Mouse (Mus musculus) liver, embryonic 16.5 days (tissue): ENCODE measurements around the gene Casz1. TPM values are rescaled to one million over a fixed set of nuclear protein-coding genes. Genes with fewer than 3 reads are reported as not detected.

Source experiments
- ATAC-seq: fragments of 200-750 bp; cut with Nextera tagmentation; 2 replicates; pipeline ENCODE4 v1.8.0; 2017; ENCODE audit warnings: low read depth, mild to moderate bottlenecking, moderate number of reproducible peaks, moderate library complexity
- H3K27ac ChIP-seq: fragments of 300-500 bp; sonication (generic); 2 replicates; pipeline ENCODE4 v1.5.1; 2014; ENCODE audit warnings: mild to moderate bottlenecking, low read length
- H3K27me3 ChIP-seq: fragments of 300-500 bp; sonication (generic); 2 replicates; pipeline ENCODE4 v1.6.1; 2014; ENCODE audit warnings: low read depth, low read length, mixed read lengths; ENCODE audit not compliant: control insufficient read depth, insufficient read depth
- H3K36me3 ChIP-seq: fragments of 300-500 bp; sonication (generic); 2 replicates; pipeline ENCODE4 v1.6.1; 2014; ENCODE audit warnings: mild to moderate bottlenecking; ENCODE audit not compliant: control insufficient read depth, insufficient read depth
- H3K4me1 ChIP-seq: fragments of 300-500 bp; sonication (generic); 2 replicates; pipeline ENCODE4 v1.6.1; 2014; ENCODE audit warnings: low read depth, low read length, mixed read lengths; ENCODE audit not compliant: control insufficient read depth
- H3K4me2 ChIP-seq: fragments of 300-500 bp; sonication (generic); 2 replicates; pipeline ENCODE4 v1.6.1; 2014; ENCODE audit warnings: low read depth, low read length, mixed read lengths
- H3K4me3 ChIP-seq: fragments of 300-500 bp; sonication (generic); 2 replicates; pipeline ENCODE4 v1.5.1; 2014; ENCODE audit warnings: low read depth, mild to moderate bottlenecking, low read length
- H3K9ac ChIP-seq: fragments of 300-500 bp; sonication (generic); 2 replicates; pipeline ENCODE4 v1.6.1; 2014; ENCODE audit warnings: low read depth, low read length
- H3K9me3 ChIP-seq: fragments of 300-500 bp; sonication (generic); replicated peaks from 2 replicates; pipeline ENCODE4 v1.6.1; 2016; ENCODE audit warnings: low read length; ENCODE audit not compliant: control insufficient read depth
- WGBS: fragments of 180-500 bp; shearing (Covaris S2); extraction: QIAGEN DNeasy Blood & Tissue Kit; methylation state at CpG from one replicate; pipeline ENCODE4 v1.1.7; 2014; ENCODE audit not compliant: insufficient replicate concordance; 5-methylcytosine and 5-hydroxymethylcytosine counted together
- polyA plus RNA-seq: library from polyadenylated mRNA; unstranded; fragments of >200 nt; fragmentation: Nextera tagmentation; extraction: Ambion mirVana; gene quantifications from 2 replicates; pipeline ENCODE4 v1.2.1, GENCODE M21; 2015

Casz1 gene
- polyA plus RNA-seq, 1 experiment from 2014 or later, result 0.51 TPM

GRCm38 (mm10) chr4:148908760-148909510 lies 104.7 kb downstream of the Casz1 start:
- Histone ChIP-seq H3K9me3 (no peaks in the 10 kb centered on the region), H3K36me3 (no peaks in the 10 kb centered on the region), H3K27me3 (no peaks in the 10 kb centered on the region), H3K4me2 (no peak overlapping the region), H3K4me3 (no peak overlapping the region), H3K27ac (no peak overlapping the region), H3K4me1 (no peaks in the 10 kb centered on the region), H3K9ac (no peak overlapping the region)
- no peak for ATAC-seq
- 75% methylated on average over 15 of the region's 15 CpGs for WGBS

DNA sequence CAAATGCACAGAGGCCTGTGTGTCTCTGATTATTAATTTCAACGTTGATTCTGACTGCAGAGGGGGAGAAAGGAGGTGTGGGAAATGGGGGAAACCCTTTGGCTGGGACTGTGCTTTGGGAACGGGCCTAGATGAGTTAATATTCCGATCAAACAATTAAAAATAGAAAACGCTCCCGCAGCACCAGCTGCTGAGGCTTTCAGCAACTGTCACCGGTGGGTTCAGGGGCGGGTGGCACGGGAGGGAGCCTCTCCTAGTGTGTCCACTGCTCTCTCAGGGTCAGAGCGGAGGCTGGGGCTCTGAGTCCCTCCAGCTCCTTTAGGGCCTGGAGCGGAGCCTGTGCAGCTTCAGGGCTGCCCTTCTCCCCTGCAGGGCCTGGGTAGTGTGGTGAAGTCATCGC lies 105.3 kb downstream of the Casz1 start:
- Histone ChIP-seq H3K9ac (no peak overlapping the region), H3K36me3 (no peaks in the 10 kb centered on the region), H3K4me3 (no peak overlapping the region), H3K27me3 (no peaks in the 10 kb centered on the region), H3K4me2 (no peak overlapping the region), H3K9me3 (no peaks in the 10 kb centered on the region), H3K4me1 (no peaks in the 10 kb centered on the region), H3K27ac (no peak overlapping the region)
- 70% methylated on average over 11 of the region's 11 CpGs for WGBS
- no peak for ATAC-seq

DNA sequence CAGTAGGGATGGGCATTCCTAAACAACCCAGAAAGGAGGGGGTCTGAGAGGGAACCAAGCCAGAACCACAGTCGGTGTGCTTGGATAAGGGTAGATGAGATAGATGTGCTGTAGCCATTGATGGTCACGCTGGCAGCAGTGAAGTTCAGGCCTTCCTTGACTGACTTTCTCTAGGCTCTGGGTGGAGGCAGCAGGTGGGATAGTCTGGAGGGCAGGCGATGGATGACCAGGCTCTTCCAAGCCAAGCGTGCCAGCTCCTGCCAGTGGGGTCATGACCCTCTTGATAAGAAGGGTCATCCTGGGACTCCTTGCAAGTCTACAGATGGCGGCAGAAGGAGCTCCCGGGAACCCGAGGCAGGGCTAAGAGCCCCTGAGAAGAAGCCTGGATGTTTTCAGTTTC lies 107.9 kb downstream of the Casz1 start:
- Histone ChIP-seq H3K36me3 (no peaks in the 10 kb centered on the region), H3K4me1 (no peaks in the 10 kb centered on the region), H3K4me3 (no peak overlapping the region), H3K27ac (no peak overlapping the region), H3K4me2 (no peak overlapping the region), H3K9ac (no peak overlapping the region), H3K27me3 (no peaks in the 10 kb centered on the region), H3K9me3 (no peaks in the 10 kb centered on the region)
- no peak for ATAC-seq
- 61% methylated on average over 7 of the region's 7 CpGs for WGBS

GRCm38 (mm10) chr4:148912826-148913590 lies 108.8 kb downstream of the Casz1 start:
- Histone ChIP-seq H3K36me3 (no peaks in the 10 kb centered on the region), H3K9me3 (no peaks in the 10 kb centered on the region), H3K4me1 (no peaks in the 10 kb centered on the region), H3K27ac (no peak overlapping the region), H3K4me2 (no peak overlapping the region), H3K27me3 (no peaks in the 10 kb centered on the region), H3K4me3 (no peak overlapping the region), H3K9ac (no peak overlapping the region)
- 52% methylated on average over 8 of the region's 8 CpGs for WGBS
- no peak for ATAC-seq

GRCm38 (mm10) chr4:148914863-148915622 lies 110.8 kb downstream of the Casz1 start:
- Histone ChIP-seq H3K9ac (no peak overlapping the region), H3K27me3 (no peaks in the 10 kb centered on the region; the same call in 1 of the 2 replicates), H3K9me3 (no peaks in the 10 kb centered on the region), H3K36me3 (no peaks in the 10 kb centered on the region), H3K4me3 (no peak overlapping the region), H3K4me2 (no peak overlapping the region), H3K27ac (no peak overlapping the region), H3K4me1 (no peaks in the 10 kb centered on the region)
- peak; percentile 21; the same call in 1 of the 2 replicates for ATAC-seq
- WGBS, result 36% methylated on average over 10 of the region's 10 CpGs

- ATAC-seq, result no peak
- H3K36me3 ChIP-seq, result no peaks in the 10 kb centered on the region
- no peaks in the 10 kb centered on the region for H3K9me3 ChIP-seq
- no peak overlapping the region for H3K4me2 ChIP-seq
- no peaks in the 10 kb centered on the region for H3K4me1 ChIP-seq
- H3K27me3 ChIP-seq, result no peaks in the 10 kb centered on the region; the same call in 1 of the 2 replicates
- H3K9ac ChIP-seq, result no peak overlapping the region
- no peak overlapping the region for H3K4me3 ChIP-seq
- H3K27ac ChIP-seq, result no peak overlapping the region
- WGBS, result 75% methylated on average over 15 of the region's 15 CpGs
Measured at GRCm38 (mm10) chr4:148915849-148916248, 111.6 kb downstream of the Casz1 start.

- Histone ChIP-seq H3K27ac (no peak overlapping the region), H3K4me2 (no peak overlapping the region), H3K4me3 (no peak overlapping the region), H3K36me3 (no peaks in the 10 kb centered on the region), H3K27me3 (peaks cover 8% of the 10 kb centered on the region), H3K9me3 (no peaks in the 10 kb centered on the region), H3K4me1 (no peaks in the 10 kb centered on the region), H3K9ac (no peak overlapping the region)
- 67% methylated on average over 15 of the region's 15 CpGs for WGBS
- no peak for ATAC-seq
Measured at GRCm38 (mm10) chr4:148918707-148919447, 114.6 kb downstream of the Casz1 start.

DNA sequence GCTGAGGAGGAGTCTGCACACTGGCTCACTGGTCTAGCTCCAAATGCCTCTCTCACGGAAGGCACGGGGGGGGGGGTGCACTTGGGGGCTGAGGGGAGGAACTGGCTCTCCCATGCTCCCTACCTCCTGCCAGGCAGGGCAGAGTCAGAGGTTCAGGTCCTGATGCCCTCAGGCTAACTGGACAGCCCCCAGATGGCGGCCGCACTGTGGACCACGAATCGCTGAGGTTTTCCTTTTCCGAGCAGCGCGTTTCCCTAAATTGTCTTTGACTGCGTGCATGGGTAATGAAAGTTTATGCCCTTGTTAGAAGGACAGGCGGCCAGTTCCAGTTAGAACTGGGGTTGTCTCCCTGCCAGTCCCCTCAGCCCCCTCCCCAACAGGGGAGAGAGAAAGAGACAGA lies 116.4 kb downstream of the Casz1 start:
- H3K9ac ChIP-seq, result no peak overlapping the region
- H3K4me3 ChIP-seq, result no peak overlapping the region
- no peaks in the 10 kb centered on the region; the same call in 1 of the 2 replicates for H3K4me1 ChIP-seq
- no peak overlapping the region for H3K4me2 ChIP-seq
- H3K27ac ChIP-seq, result no peak overlapping the region
- no peaks in the 10 kb centered on the region for H3K36me3 ChIP-seq
- no peaks in the 10 kb centered on the region for H3K9me3 ChIP-seq
- ATAC-seq, result no peak
- WGBS, result 24% methylated on average over 11 of the region's 11 CpGs
- H3K27me3 ChIP-seq, result peaks cover 8% of the 10 kb centered on the region
